Mouse (Mus musculus): ENCODE data around the gene Dock7. TPM values are rescaled to one million over a fixed set of nuclear protein-coding genes. Genes with fewer than 3 reads are reported as not detected.
A peak's percentile ranks its signal among the peaks of the same experiment; 100 is the strongest.
"Not testable (repeated sequence)": the region's sequence is repeated elsewhere in the genome, so short reads cannot be mapped to it uniquely, and the experiment has no call there.

Gene Dock7
- total RNA-seq, 1 experiment from 2014 or later = 22.9 TPM

- ATAC-seq (replicated peaks; ENCODE audit: insufficient number of reproducible peaks, low FRiP score, low TSS enrichment, poor library complexity, severe bottlenecking) = no peak
These were observed 75.9 kb downstream of the Dock7 start for GRCm38 (mm10) chr4:99044854-99045253.

GRCm38 (mm10) chr4:99032921-99033320 lies 87.8 kb downstream of the Dock7 start:
- ATAC-seq (replicated peaks; ENCODE audit: insufficient number of reproducible peaks, low FRiP score, low TSS enrichment, poor library complexity, severe bottlenecking) = peak; percentile 71; the same call in 1 of the 2 replicates

GRCm38 (mm10) chr4:99030686-99031085 lies 90.0 kb downstream of the Dock7 start, which contains the start of gene Angptl3:
Angptl3 (plus strand) TSS chr4:99030954.
- no peak for ATAC-seq (replicated peaks; ENCODE audit: insufficient number of reproducible peaks, low FRiP score, low TSS enrichment, poor library complexity, severe bottlenecking)

- no peak for ATAC-seq (replicated peaks; ENCODE audit: insufficient number of reproducible peaks, low FRiP score, low TSS enrichment, poor library complexity, severe bottlenecking)
These were observed 92.3 kb downstream of the Dock7 start for GRCm38 (mm10) chr4:99028377-99028776.

GRCm38 (mm10) chr4:99022221-99022620 lies 98.5 kb downstream of the Dock7 start:
- no peak for ATAC-seq (replicated peaks; ENCODE audit: insufficient number of reproducible peaks, low FRiP score, low TSS enrichment, poor library complexity, severe bottlenecking)

- no peak for ATAC-seq (replicated peaks; ENCODE audit: insufficient number of reproducible peaks, low FRiP score, low TSS enrichment, poor library complexity, severe bottlenecking)
These were observed 109.7 kb downstream of the Dock7 start for GRCm38 (mm10) chr4:99011039-99011438.

- no peak for ATAC-seq (replicated peaks; ENCODE audit: insufficient number of reproducible peaks, low FRiP score, low TSS enrichment, poor library complexity, severe bottlenecking)
These were observed 114.4 kb downstream of the Dock7 start for GRCm38 (mm10) chr4:99006319-99006718.

- ATAC-seq (replicated peaks; ENCODE audit: insufficient number of reproducible peaks, low FRiP score, low TSS enrichment, poor library complexity, severe bottlenecking) = no peak
These were observed 115.1 kb downstream of the Dock7 start for GRCm38 (mm10) chr4:99005574-99005973.

GRCm38 (mm10) chr4:98993491-98993890 lies 127.2 kb downstream of the Dock7 start:
- ATAC-seq (replicated peaks; ENCODE audit: insufficient number of reproducible peaks, low FRiP score, low TSS enrichment, poor library complexity, severe bottlenecking) = no peak

GRCm38 (mm10) chr4:98984701-98985100 lies 136.0 kb downstream of the Dock7 start:
- ATAC-seq (replicated peaks; ENCODE audit: insufficient number of reproducible peaks, low FRiP score, low TSS enrichment, poor library complexity, severe bottlenecking) = no peak

- ATAC-seq (replicated peaks; ENCODE audit: insufficient number of reproducible peaks, low FRiP score, low TSS enrichment, poor library complexity, severe bottlenecking) = not testable (repeated sequence)
These were observed 140.7 kb downstream of the Dock7 start for GRCm38 (mm10) chr4:98979976-98980375.

GRCm38 (mm10) chr4:98978693-98979092 lies 142.0 kb downstream of the Dock7 start:
- ATAC-seq (replicated peaks; ENCODE audit: insufficient number of reproducible peaks, low FRiP score, low TSS enrichment, poor library complexity, severe bottlenecking) = no peak

GRCm38 (mm10) chr4:98978288-98978687 lies 142.4 kb downstream of the Dock7 start:
- ATAC-seq (replicated peaks; ENCODE audit: insufficient number of reproducible peaks, low FRiP score, low TSS enrichment, poor library complexity, severe bottlenecking) = not testable (repeated sequence)

- no peak for ATAC-seq (replicated peaks; ENCODE audit: insufficient number of reproducible peaks, low FRiP score, low TSS enrichment, poor library complexity, severe bottlenecking)
These were observed 145.0 kb downstream of the Dock7 start for GRCm38 (mm10) chr4:98975741-98976140.

- no peak for ATAC-seq (replicated peaks; ENCODE audit: insufficient number of reproducible peaks, low FRiP score, low TSS enrichment, poor library complexity, severe bottlenecking)
These were observed 150.8 kb downstream of the Dock7 start for GRCm38 (mm10) chr4:98969946-98970345.

- ATAC-seq (replicated peaks; ENCODE audit: insufficient number of reproducible peaks, low FRiP score, low TSS enrichment, poor library complexity, severe bottlenecking) = no peak
These were observed 160.5 kb downstream of the Dock7 start for GRCm38 (mm10) chr4:98960243-98960642.

- no peak for ATAC-seq (replicated peaks; ENCODE audit: insufficient number of reproducible peaks, low FRiP score, low TSS enrichment, poor library complexity, severe bottlenecking)
These were observed 164.7 kb downstream of the Dock7 start for GRCm38 (mm10) chr4:98955986-98956385.

GRCm38 (mm10) chr4:98950563-98950962 lies 170.2 kb downstream of the Dock7 start:
- no peak for ATAC-seq (replicated peaks; ENCODE audit: insufficient number of reproducible peaks, low FRiP score, low TSS enrichment, poor library complexity, severe bottlenecking)

- ATAC-seq (replicated peaks; ENCODE audit: insufficient number of reproducible peaks, low FRiP score, low TSS enrichment, poor library complexity, severe bottlenecking) = not testable (repeated sequence)
These were observed 182.5 kb downstream of the Dock7 start for GRCm38 (mm10) chr4:98938210-98938609.

- no peak for ATAC-seq (replicated peaks; ENCODE audit: insufficient number of reproducible peaks, low FRiP score, low TSS enrichment, poor library complexity, severe bottlenecking)
These were observed 184.7 kb downstream of the Dock7 start for GRCm38 (mm10) chr4:98936036-98936435.

- no peak for ATAC-seq (replicated peaks; ENCODE audit: insufficient number of reproducible peaks, low FRiP score, low TSS enrichment, poor library complexity, severe bottlenecking)
These were observed 195.4 kb downstream of the Dock7 start for GRCm38 (mm10) chr4:98925250-98925781.

Measured in monocyte, adult 5-6 weeks (primary cell).